Mouse (Mus musculus): ENCODE results near the gene Ppp1r1a.

DNA sequence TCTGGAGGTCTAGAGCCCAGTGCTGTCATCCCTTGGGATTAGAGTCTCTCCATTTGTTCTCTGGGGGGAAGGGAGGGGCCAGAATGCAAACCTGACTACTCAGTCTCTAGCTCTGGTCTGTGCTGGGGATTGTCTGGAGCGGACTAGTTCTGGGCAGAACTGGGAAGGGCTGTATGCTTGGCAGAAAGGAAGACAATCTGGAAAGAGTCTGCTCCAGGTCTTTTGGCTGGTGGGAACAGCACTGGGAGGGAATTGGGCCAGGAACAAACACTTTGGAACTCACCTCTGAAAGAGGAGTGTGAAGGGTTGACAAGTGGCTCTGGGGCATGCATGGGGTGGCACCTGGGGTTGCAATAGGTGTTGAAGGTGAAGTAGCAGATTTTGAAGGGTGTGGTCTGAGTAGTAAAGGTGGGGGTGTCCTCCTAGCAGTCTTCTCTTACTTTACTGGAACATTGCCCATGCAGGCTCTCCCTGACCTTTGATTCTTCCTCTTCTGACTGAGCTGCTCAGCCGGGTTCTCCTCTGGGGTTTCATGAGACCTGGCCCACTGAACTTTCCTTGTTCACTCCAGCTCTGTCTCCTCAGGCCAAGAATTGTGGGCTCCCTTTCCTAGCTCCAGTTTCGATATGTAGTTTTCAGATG, 15.2 kb downstream of the Ppp1r1a start:
- TF ChIP-seq CTCF (IDR thresholded peaks at IDR 0.05) (no peak), POLR2A (IDR thresholded peaks at IDR 0.05; ENCODE audit: insufficient read depth, low read depth, low read length) (no peak)

Data from heart, adult 2 months (tissue).